Mouse (Mus musculus) liver, postnatal 0 days (tissue): Measurements from ENCODE around the gene Gm7879. TPM values are rescaled to one million over a fixed set of nuclear protein-coding genes. Genes with fewer than 3 reads are reported as not detected.

Experiments
- ATAC-seq: fragments of 200-750 bp; cut with Nextera tagmentation; 2 replicates; pipeline ENCODE4 v1.8.0; 2017; ENCODE audit warnings: mild to moderate bottlenecking, moderate library complexity
- DNase-seq: peaks from one replicate; pipeline ENCODE4 v3.0.0-alpha.2; 2016
- H3K27ac ChIP-seq: fragments of 300-500 bp; sonication (generic); 2 replicates; pipeline ENCODE4 v1.5.1; 2014; ENCODE audit warnings: antibody characterized with exemption, moderate library complexity, mild to moderate bottlenecking, low read depth
- H3K27me3 ChIP-seq: fragments of 300-500 bp; sonication (generic); 2 replicates; pipeline ENCODE4 v1.6.1; 2014; ENCODE audit warnings: low read length, control low read depth, mixed read lengths; ENCODE audit not compliant: insufficient read depth
- H3K36me3 ChIP-seq: fragments of 300-500 bp; sonication (generic); replicated peaks from 2 replicates; pipeline ENCODE4 v1.6.1; 2014; ENCODE audit warnings: mild to moderate bottlenecking, control low read depth, low read length, moderate library complexity, mixed read lengths; ENCODE audit not compliant: insufficient read depth
- H3K4me1 ChIP-seq: fragments of 300-500 bp; sonication (generic); 2 replicates; pipeline ENCODE4 v1.6.1; 2014; ENCODE audit warnings: antibody characterized with exemption, mild to moderate bottlenecking, control low read depth; ENCODE audit not compliant: insufficient read depth
- H3K4me2 ChIP-seq: fragments of 300-500 bp; sonication (generic); 2 replicates; pipeline ENCODE4 v1.6.1; 2014; ENCODE audit warnings: low read depth, mild to moderate bottlenecking, low read length, moderate library complexity, mixed read lengths
- H3K4me3 ChIP-seq: fragments of 300-500 bp; sonication (generic); 2 replicates; pipeline ENCODE4 v1.5.1; 2014; ENCODE audit warnings: low read depth, low read length
- H3K9ac ChIP-seq: fragments of 300-500 bp; sonication (generic); replicated peaks from 2 replicates; pipeline ENCODE4 v1.6.1; 2014; ENCODE audit warnings: mild to moderate bottlenecking, moderate library complexity
- H3K9me3 ChIP-seq: fragments of 300-500 bp; sonication (generic); 2 replicates; pipeline ENCODE4 v1.6.1; 2016; ENCODE audit warnings: mild to moderate bottlenecking, control low read depth, low read length, mixed read lengths
- CTCF ChIP-seq: sonication (generic); IDR thresholded peaks from 2 replicates; pipeline ENCODE4 v1.5.1; 2016; ENCODE audit warnings: antibody characterized with exemption, low read depth
- EP300 ChIP-seq: IDR thresholded peaks from 2 replicates; pipeline ENCODE4 v1.6.1; 2016; ENCODE audit warnings: antibody characterized with exemption, low read depth, mild to moderate bottlenecking
- WGBS: fragments of 180-500 bp; shearing (Covaris S2); extraction: QIAGEN DNeasy Blood & Tissue Kit; methylation state at CpG from one replicate; pipeline ENCODE4 v1.1.7; 2014; ENCODE audit not compliant: insufficient replicate concordance; 5-methylcytosine and 5-hydroxymethylcytosine counted together
- polyA plus RNA-seq: library from polyadenylated mRNA; unstranded; fragments of >200 nt; fragmentation: Nextera tagmentation; extraction: Ambion mirVana; gene quantifications from 2 replicates; pipeline ENCODE4 v1.2.1, GENCODE M21; 2015

Gene Gm7879
- polyA plus RNA-seq, 1 experiment from 2014 or later: 0.51 TPM

GRCm38 (mm10) chr5:43904685-43905084 lies 8.3 kb upstream of the Gm7879 start:
- Histone ChIP-seq H3K4me2 (no peak overlapping the region), H3K9me3 (no peaks in the 10 kb centered on the region), H3K27me3 (no peaks in the 10 kb centered on the region), H3K4me3 (no peak overlapping the region), H3K9ac (no peak overlapping the region), H3K27ac (peak overlapping the region; percentile 9; the same call in 1 of the 2 replicates), H3K4me1 (0 out of 2 replicates have a peak, but pooled peaks cover 3% of the 10 kb centered on the region), H3K36me3 (no peaks in the 10 kb centered on the region; the same call in 1 of the 2 replicates)
- 53% methylated on average over 3 of the region's 3 CpGs for WGBS
- ATAC-seq (peak; percentile 81), DNase-seq (no peak)
- TF ChIP-seq CTCF (no peak), EP300 (0 out of 2 replicates have a peak, but pooled peaks have one; percentile 24)

GRCm38 (mm10) chr5:43909213-43909612 lies 3.7 kb upstream of the Gm7879 start:
- no peaks in the 10 kb centered on the region for H3K27me3 ChIP-seq
- ATAC-seq: no peak

DNA sequence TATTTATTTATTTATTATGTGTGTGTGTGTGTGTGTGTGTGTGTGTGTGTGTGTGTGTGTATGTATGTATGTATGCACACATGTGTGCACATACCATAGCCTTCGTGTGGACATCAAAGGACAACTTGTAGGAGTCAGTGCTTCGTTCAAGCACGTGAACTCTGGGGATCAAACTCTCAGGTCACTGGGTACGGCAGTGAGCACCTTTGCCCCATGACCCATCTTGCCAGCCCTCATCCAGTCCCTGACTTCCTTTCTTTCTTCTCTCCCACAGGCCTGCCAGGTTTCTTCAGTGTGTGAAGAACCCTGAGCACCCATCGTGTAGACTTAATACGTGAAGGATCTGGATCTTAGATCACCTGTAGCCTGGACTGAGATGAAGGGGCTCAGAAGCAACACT lies 2.9 kb upstream of the Gm7879 start:
- H3K4me2 ChIP-seq: no peak overlapping the region
- H3K4me3 ChIP-seq: no peak overlapping the region
- no peaks in the 10 kb centered on the region for H3K27me3 ChIP-seq
- 85% methylated on average over 6 of the region's 6 CpGs for WGBS
- no peak overlapping the region for H3K9ac ChIP-seq
- no peaks in the 10 kb centered on the region for H3K4me1 ChIP-seq
- TF ChIP-seq CTCF: no peak
- no peak for TF ChIP-seq EP300
- no peaks in the 10 kb centered on the region for H3K36me3 ChIP-seq
- no peak for ATAC-seq
- no peak for DNase-seq
- no peaks in the 10 kb centered on the region for H3K9me3 ChIP-seq
- no peak overlapping the region for H3K27ac ChIP-seq

More at GRCm38 (mm10) chr5:43909213-43909612, 3.7 kb upstream of the Gm7879 start:
- TF ChIP-seq CTCF (no peak), EP300 (no peak)
- WGBS: 57% methylated on average over 9 of the region's 9 CpGs
- Histone ChIP-seq H3K9ac (no peak overlapping the region), H3K4me2 (no peak overlapping the region), H3K36me3 (no peaks in the 10 kb centered on the region), H3K4me1 (0 out of 2 replicates have a peak, but pooled peaks cover 3% of the 10 kb centered on the region), H3K4me3 (no peak overlapping the region), H3K27ac (no peak overlapping the region), H3K9me3 (no peaks in the 10 kb centered on the region)
- no peak for DNase-seq

DNA sequence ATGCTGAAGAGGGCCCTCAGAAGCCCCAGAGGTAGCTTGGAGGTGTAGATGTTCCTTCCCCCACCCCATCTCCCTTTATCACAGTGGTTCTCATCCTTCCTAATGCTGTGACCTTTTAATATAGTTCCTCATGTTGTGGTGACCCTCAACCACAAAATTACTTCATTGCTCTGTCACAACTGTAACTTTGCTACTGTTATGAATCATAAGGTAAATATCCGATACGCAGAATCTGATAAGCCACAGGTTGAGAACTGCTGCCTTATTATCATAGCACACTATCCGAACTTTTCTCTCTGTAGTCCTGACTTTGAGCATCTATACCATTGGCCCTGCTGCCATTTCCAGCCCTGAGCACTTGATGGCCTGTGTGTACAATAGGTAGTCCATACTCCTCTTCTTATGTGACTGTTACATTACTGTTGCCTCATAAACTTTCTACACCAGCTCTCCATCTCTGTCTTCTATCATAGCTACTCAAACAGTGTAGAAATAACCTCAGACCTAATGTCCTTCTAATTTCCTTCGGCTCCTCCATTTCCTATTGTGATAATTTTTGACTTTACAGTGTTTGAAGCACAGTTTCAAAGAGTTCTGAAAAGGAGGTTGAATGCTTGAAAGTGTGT lies 2.4 kb downstream of the Gm7879 start:
- 61% methylated on average over 4 of the region's 4 CpGs for WGBS
- H3K36me3 ChIP-seq: no peaks in the 10 kb centered on the region
- TF ChIP-seq EP300: no peak
- H3K4me2 ChIP-seq: no peak overlapping the region
- H3K27me3 ChIP-seq: no peaks in the 10 kb centered on the region
- no peaks in the 10 kb centered on the region for H3K9me3 ChIP-seq
- ATAC-seq (no peak), DNase-seq (no peak)
- no peak overlapping the region for H3K27ac ChIP-seq
- no peaks in the 10 kb centered on the region for H3K4me1 ChIP-seq
- no peak overlapping the region for H3K4me3 ChIP-seq
- H3K9ac ChIP-seq: no peak overlapping the region

- Histone ChIP-seq H3K4me1 (no peaks in the 10 kb centered on the region), H3K27ac (no peak overlapping the region), H3K27me3 (no peaks in the 10 kb centered on the region), H3K36me3 (no peaks in the 10 kb centered on the region), H3K9ac (no peak overlapping the region), H3K9me3 (no peaks in the 10 kb centered on the region), H3K4me3 (no peak overlapping the region), H3K4me2 (no peak overlapping the region)
- ATAC-seq (no peak), DNase-seq (no peak)
- WGBS: 82% methylated on average over 11 of the region's 11 CpGs
- TF ChIP-seq EP300 (no peak), CTCF (no peak)
These were observed 8.9 kb downstream of the Gm7879 start for GRCm38 (mm10) chr5:43921877-43922276.

DNA sequence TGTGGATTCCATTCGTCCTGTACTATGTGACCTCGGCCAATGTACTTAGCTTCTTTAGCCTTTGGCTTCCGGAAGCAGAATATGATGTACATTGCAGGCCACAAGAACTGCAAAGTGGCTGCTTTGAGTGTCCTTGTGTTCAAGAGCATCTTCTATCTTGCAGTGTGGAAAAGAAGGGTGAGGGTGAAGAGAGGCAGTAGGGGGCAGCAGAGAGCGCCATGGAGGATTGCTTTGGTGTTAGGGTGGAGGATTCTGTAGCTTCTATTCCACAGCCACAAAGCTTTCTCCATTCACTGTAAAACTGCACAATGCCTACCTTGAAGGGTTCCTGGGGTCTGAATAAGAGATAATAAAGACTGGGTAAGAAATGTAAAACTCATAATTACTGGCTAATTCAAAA lies 11.0 kb downstream of the Gm7879 start:
- no peak overlapping the region for H3K27ac ChIP-seq
- TF ChIP-seq EP300: no peak
- TF ChIP-seq CTCF: peak; percentile 84
- no peak overlapping the region for H3K4me2 ChIP-seq
- no peaks in the 10 kb centered on the region for H3K4me1 ChIP-seq
- H3K9me3 ChIP-seq: no peaks in the 10 kb centered on the region
- H3K4me3 ChIP-seq: no peak overlapping the region
- peak; percentile 76 for DNase-seq
- no peak overlapping the region for H3K9ac ChIP-seq
- H3K27me3 ChIP-seq: no peaks in the 10 kb centered on the region
- no peaks in the 10 kb centered on the region for H3K36me3 ChIP-seq
- ATAC-seq: no peak
- WGBS: 23% methylated on average over 4 of the region's 4 CpGs

DNA sequence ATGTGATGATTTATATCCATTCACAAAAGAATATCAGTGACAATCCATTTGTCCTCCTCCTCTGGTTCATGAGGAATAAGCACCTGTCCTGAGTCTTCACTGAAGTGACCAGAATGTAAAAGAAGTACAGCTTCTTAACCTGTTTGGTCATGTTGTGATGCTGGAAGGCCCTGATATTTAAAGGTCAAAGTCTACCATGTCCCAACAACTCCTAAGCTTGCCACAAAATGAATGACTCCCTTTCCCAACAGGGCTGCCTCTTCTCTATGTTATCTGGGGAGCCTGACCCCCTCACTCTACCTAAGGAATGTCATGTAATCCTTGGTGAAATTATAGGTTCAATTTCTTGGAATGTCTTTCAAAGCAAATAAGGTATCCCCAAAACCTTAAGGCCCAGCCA lies 14.8 kb downstream of the Gm7879 start:
- H3K9me3 ChIP-seq: no peaks in the 10 kb centered on the region
- H3K36me3 ChIP-seq: no peaks in the 10 kb centered on the region
- DNase-seq (no peak), ATAC-seq (peak; percentile 56; the same call in 1 of the 2 replicates)
- H3K4me1 ChIP-seq: no peaks in the 10 kb centered on the region
- H3K27ac ChIP-seq: no peak overlapping the region
- no peaks in the 10 kb centered on the region for H3K27me3 ChIP-seq
- TF ChIP-seq CTCF (no peak), EP300 (no peak)
- H3K4me2 ChIP-seq: no peak overlapping the region
- H3K4me3 ChIP-seq: no peak overlapping the region
- no peak overlapping the region for H3K9ac ChIP-seq
